Mouse (Mus musculus): Measurements from ENCODE around the gene Tcf12. TPM values are rescaled to one million over a fixed set of nuclear protein-coding genes. Genes with fewer than 3 reads are reported as not detected.
A peak's percentile ranks its signal among the peaks of the same experiment; 100 is the strongest.

Tcf12 gene
- polyA plus RNA-seq, 2 experiments: 8.8 to 12.1 TPM

DNA sequence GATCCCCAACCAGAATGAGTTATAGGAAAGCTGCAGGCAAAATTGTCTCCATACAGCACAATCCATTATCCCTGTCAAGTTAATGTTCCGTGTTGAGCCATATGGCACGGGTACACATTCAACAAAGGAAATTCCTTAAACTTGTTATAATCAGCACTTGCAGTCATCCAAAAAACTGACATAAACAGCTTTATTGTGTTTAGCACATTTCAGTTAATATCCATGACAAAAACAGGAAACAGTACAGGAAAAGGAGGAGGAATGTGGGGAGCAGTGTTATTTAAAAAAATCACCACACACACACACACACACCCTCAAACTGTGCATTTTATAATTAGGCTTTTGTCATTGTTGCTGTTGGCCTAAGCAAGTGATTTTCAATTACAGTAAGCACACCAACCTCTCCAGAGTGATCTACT lies 137.1 kb downstream of the Tcf12 start:
- DNase-seq (ENCODE audit: low read depth in 3 of 3, low spot score in 3 of 3) (no peak), ATAC-seq (ENCODE audit: insufficient read depth) (no peak)
- Histone ChIP-seq H3K27ac (no peak overlapping the region), H3K4me3 (ENCODE audit: insufficient read depth in 1 of 2, low read depth in 2 of 2, low read length in 2 of 2) (no peak overlapping the region), H3K36me3 (replicated peaks; ENCODE audit: control insufficient read depth, insufficient read depth, low read depth) (no peaks in the 10 kb centered on the region), H3K27me3 (ENCODE audit: control insufficient read depth, insufficient read depth, low read length) (no peaks in the 10 kb centered on the region), H3K4me1 (replicated peaks; ENCODE audit: control insufficient read depth in 2 of 2, insufficient read depth in 2 of 2, low read length in 1 of 2) (peaks cover 0 to 5% of the 10 kb centered on the region in 2 experiments; a peak in 2 of 4 replicates), H3K9me3 (ENCODE audit: control insufficient read depth, low read length) (no peaks in the 10 kb centered on the region), H3K4me2 (ENCODE audit: low read depth) (no peak overlapping the region), H3K9ac (replicated peaks) (no peak overlapping the region)
- WGBS (ENCODE audit: insufficient replicate concordance): 51% methylated on average over 2 of the region's 2 CpGs
- TF ChIP-seq CTCF (IDR thresholded peaks at IDR 0.05; ENCODE audit: low read depth): no peak
- TF ChIP-seq EP300 (IDR thresholded peaks at IDR 0.05; ENCODE audit: low read depth): no peak

DNA sequence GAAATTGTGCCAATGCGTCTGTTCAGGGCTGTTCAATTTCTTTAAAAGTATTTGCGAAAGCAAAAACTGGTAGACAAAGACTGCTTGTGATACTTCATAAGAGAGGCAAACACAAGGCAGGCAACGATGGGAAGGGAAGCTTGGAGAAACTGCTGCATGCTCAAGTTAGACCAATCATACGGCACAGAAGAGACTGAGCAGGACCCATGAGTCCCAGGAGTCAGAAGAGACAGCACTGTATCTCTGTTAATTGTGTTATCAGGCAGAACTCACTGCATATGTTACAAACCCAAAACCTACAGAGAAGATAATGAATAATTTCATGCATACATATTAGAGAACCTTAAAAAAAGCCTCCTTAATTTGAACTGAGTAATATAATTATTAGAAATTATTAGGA lies 147.6 kb downstream of the Tcf12 start:
- Histone ChIP-seq H3K9ac (replicated peaks) (no peak overlapping the region), H3K27me3 (ENCODE audit: control insufficient read depth, insufficient read depth, low read length) (no peaks in the 10 kb centered on the region), H3K4me1 (replicated peaks; ENCODE audit: control insufficient read depth in 2 of 2, insufficient read depth in 2 of 2, low read length in 1 of 2) (peaks cover 3 to 5% of the 10 kb centered on the region in 2 experiments; a peak in 2 of 4 replicates), H3K27ac (no peak overlapping the region), H3K4me3 (ENCODE audit: insufficient read depth in 1 of 2, low read depth in 2 of 2, low read length in 2 of 2) (no peak overlapping the region), H3K9me3 (ENCODE audit: control insufficient read depth, low read length) (no peaks in the 10 kb centered on the region), H3K4me2 (ENCODE audit: low read depth) (no peak overlapping the region), H3K36me3 (replicated peaks; ENCODE audit: control insufficient read depth, insufficient read depth, low read depth) (no peaks in the 10 kb centered on the region)
- WGBS (ENCODE audit: insufficient replicate concordance): 55% methylated on average over 4 of the region's 4 CpGs
- peak in 1 of 3 experiments; percentile 45 for DNase-seq (ENCODE audit: low read depth in 3 of 3, low spot score in 3 of 3)
- ATAC-seq (ENCODE audit: insufficient read depth): peak; percentile 68
- TF ChIP-seq CTCF (IDR thresholded peaks at IDR 0.05; ENCODE audit: low read depth) (no peak), EP300 (IDR thresholded peaks at IDR 0.05; ENCODE audit: low read depth) (peak; percentile 29; the same call in 1 of the 2 replicates)

DNA sequence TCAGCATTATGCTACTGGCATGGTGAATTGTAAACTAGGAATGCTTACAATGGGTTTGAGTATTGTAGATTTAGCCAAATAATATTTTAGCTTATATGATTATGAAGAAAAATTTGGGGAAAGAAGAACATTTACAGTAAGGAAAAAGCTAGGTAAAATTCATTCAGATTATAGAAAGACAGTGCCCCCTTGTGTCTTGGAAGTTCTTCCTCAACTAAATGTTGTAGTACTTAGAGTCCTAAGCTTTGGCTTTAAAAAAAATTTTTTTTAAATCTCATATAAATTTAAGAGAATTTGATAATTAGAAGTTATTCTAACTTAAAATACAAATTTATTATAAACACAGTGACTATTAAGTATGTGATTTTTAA lies 151.7 kb downstream of the Tcf12 start:
- no peaks in the 10 kb centered on the region for H3K36me3 ChIP-seq (replicated peaks; ENCODE audit: control insufficient read depth, insufficient read depth, low read depth)
- ATAC-seq (ENCODE audit: insufficient read depth): no peak

DNA sequence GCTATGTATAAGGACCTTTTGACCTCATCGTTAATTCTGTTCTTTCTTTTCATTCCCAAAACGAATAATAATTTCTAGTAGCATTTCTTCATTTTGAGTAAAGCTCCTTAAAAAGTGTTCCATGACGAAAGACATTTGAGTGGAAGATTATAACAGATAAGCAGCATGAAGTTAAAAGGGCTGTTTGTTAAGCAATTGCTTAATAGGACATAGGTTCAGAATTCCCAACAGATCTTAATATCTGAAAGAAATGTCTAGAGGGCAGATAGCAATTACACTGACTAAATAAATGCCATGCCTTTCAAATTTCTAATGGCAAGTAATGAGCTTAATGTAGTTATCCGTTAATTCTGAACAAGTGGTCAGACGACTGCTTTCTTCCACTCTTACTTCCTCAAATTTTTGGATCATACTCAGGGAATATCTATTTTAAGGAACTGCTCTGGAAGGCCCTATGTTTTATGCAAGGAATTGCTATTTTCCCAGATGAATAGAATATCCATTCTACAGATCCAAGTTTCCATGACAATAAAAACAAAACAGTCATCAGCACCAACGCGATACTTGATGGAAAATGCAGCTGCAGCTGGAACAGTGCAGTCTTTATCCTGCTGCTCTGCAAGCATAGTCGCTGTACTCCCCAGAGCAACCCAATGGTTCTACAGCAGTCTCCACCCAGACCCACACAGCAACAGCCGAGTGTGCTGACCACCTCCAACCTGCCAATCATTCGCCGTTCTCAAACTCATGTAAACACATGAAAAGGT lies 152.2 kb downstream of the Tcf12 start:
- peaks cover under 1 to 3% of the 10 kb centered on the region in 2 experiments; a peak in 2 of 4 replicates for H3K4me1 ChIP-seq (replicated peaks; ENCODE audit: control insufficient read depth in 2 of 2, insufficient read depth in 2 of 2, low read length in 1 of 2)
- 71% methylated on average over 11 of the region's 11 CpGs for WGBS (ENCODE audit: insufficient replicate concordance)
- TF ChIP-seq EP300 (IDR thresholded peaks at IDR 0.05; ENCODE audit: low read depth) (no peak), CTCF (IDR thresholded peaks at IDR 0.05; ENCODE audit: low read depth) (no peak)

More for the DNA sequence above, 151.7 kb downstream of the Tcf12 start:
- H3K27ac ChIP-seq: no peak overlapping the region
- no peak overlapping the region for H3K4me3 ChIP-seq (ENCODE audit: insufficient read depth in 1 of 2, low read depth in 2 of 2, low read length in 2 of 2)
- no peaks in the 10 kb centered on the region for H3K9me3 ChIP-seq (ENCODE audit: control insufficient read depth, low read length)
- H3K4me1 ChIP-seq (replicated peaks; ENCODE audit: control insufficient read depth in 2 of 2, insufficient read depth in 2 of 2, low read length in 1 of 2): peaks cover 3 to 5% of the 10 kb centered on the region in 2 experiments; a peak in 2 of 4 replicates
- TF ChIP-seq EP300 (IDR thresholded peaks at IDR 0.05; ENCODE audit: low read depth) (no peak), CTCF (IDR thresholded peaks at IDR 0.05; ENCODE audit: low read depth) (no peak)
- no peak for DNase-seq (ENCODE audit: low read depth in 3 of 3, low spot score in 3 of 3)
- no peak overlapping the region for H3K9ac ChIP-seq (replicated peaks)
- no peaks in the 10 kb centered on the region for H3K27me3 ChIP-seq (ENCODE audit: control insufficient read depth, insufficient read depth, low read length)
- H3K4me2 ChIP-seq (ENCODE audit: low read depth): no peak overlapping the region

DNA sequence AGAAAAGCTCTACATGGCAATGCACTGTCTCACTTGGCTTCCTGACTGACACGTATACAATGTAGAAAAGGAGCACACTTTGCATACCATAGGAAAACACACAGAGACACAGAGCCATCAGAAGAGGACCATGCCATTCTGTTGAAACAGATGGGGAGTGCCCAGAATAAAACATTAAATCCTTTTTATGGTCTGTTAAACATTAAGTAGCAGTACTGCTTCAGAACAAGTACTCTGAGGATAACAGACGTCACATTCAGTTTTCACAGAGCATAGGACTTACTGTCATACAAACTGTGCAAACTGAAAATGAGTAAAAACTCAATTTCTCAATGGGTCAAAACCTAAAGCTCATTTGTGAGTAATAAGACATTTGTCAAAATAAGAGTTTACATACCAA lies 158.5 kb downstream of the Tcf12 start:
- H3K4me1 ChIP-seq (replicated peaks; ENCODE audit: control insufficient read depth in 2 of 2, insufficient read depth in 2 of 2, low read length in 1 of 2): peaks cover 6 to 16% of the 10 kb centered on the region in 2 experiments; a peak in 3 of 4 replicates
- TF ChIP-seq EP300 (IDR thresholded peaks at IDR 0.05; ENCODE audit: low read depth) (no peak), CTCF (IDR thresholded peaks at IDR 0.05; ENCODE audit: low read depth) (no peak)
- H3K9me3 ChIP-seq (ENCODE audit: control insufficient read depth, low read length): no peaks in the 10 kb centered on the region
- H3K4me3 ChIP-seq (ENCODE audit: insufficient read depth in 1 of 2, low read depth in 2 of 2, low read length in 2 of 2): no peak overlapping the region
- ATAC-seq (ENCODE audit: insufficient read depth) (no peak), DNase-seq (ENCODE audit: low read depth in 3 of 3, low spot score in 3 of 3) (no peak)
- H3K27me3 ChIP-seq (ENCODE audit: control insufficient read depth, insufficient read depth, low read length): no peaks in the 10 kb centered on the region
- no peak overlapping the region for H3K27ac ChIP-seq
- 74% methylated on average over 2 of the region's 2 CpGs for WGBS (ENCODE audit: insufficient replicate concordance)
- H3K9ac ChIP-seq (replicated peaks): no peak overlapping the region
- H3K4me2 ChIP-seq (ENCODE audit: low read depth): no peak overlapping the region
- H3K36me3 ChIP-seq (replicated peaks; ENCODE audit: control insufficient read depth, insufficient read depth, low read depth): no peaks in the 10 kb centered on the region

More for the DNA sequence above, 152.2 kb downstream of the Tcf12 start:
- DNase-seq (ENCODE audit: low read depth in 3 of 3, low spot score in 3 of 3): no peak
- Histone ChIP-seq H3K4me2 (ENCODE audit: low read depth) (no peak overlapping the region), H3K27ac (no peak overlapping the region), H3K4me3 (ENCODE audit: insufficient read depth in 1 of 2, low read depth in 2 of 2, low read length in 2 of 2) (no peak overlapping the region), H3K9ac (replicated peaks) (no peak overlapping the region), H3K36me3 (replicated peaks; ENCODE audit: control insufficient read depth, insufficient read depth, low read depth) (no peaks in the 10 kb centered on the region), H3K9me3 (ENCODE audit: control insufficient read depth, low read length) (no peaks in the 10 kb centered on the region), H3K27me3 (ENCODE audit: control insufficient read depth, insufficient read depth, low read length) (no peaks in the 10 kb centered on the region)
- no peak for ATAC-seq (ENCODE audit: insufficient read depth)
